Mouse (Mus musculus): ENCODE measurements at regions not wholly inside any gene's neighbourhood (a gene's known extent, or its start where the extent isn't known, plus 50 kb on each side); places are given as distances from the start of the nearest gene placed in this dataset.

DNA sequence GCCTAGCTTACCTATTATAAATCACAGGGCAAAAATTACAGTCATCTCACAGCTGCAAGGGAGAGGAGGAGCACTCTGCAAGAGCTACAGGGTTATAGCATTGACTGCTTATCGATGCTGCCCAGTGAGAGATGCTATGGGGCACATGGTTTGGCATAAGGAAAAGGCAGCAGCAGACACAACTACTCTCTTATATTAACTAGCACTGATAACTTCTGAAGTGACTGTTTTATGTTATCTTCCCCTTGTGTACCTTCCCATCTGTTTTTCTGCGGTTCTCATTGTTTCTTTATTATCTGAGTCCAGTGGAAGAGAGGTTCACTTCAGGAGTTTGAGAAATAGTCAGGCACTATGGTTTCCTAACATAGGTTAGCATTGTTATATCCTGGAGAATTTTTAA is 502.1 kb downstream of the Slco6d1 start:
- TF ChIP-seq POLR2A (IDR thresholded peaks at IDR 0.05; ENCODE audit: extremely low read depth, insufficient read depth, low read length) (no peak), CTCF (IDR thresholded peaks at IDR 0.05; ENCODE audit: extremely low read depth, insufficient read depth, low read length) (no peak)
